Mouse (Mus musculus) CH12.LX (cell line): ENCODE measurements around the gene Klhl9. TPM values are rescaled to one million over a fixed set of nuclear protein-coding genes. Genes with fewer than 3 reads are reported as not detected.
"Not testable (repeated sequence)": the region's sequence is repeated elsewhere in the genome, so short reads cannot be mapped to it uniquely, and the experiment has no call there.

Source experiments
- DNase-seq: peaks from one replicate; pipeline ENCODE4 v3.0.0-alpha.2; 2013; ENCODE audit errors: extremely low read depth
- H3K27ac ChIP-seq: 2 replicates; pipeline ENCODE4 v1.5.1; 2012; ENCODE audit warnings: low read depth, mild to moderate bottlenecking, control low read depth, moderate library complexity; ENCODE audit not compliant: insufficient read depth
- H3K27me3 ChIP-seq: replicated peaks from 2 replicates; pipeline ENCODE3; 2012; ENCODE audit warnings: inconsistent platforms
- H3K36me3 ChIP-seq, 2 experiments: replicated peaks in 1 of 2; 2 replicates each; pipeline versions ENCODE3 to v1.6.1; 2012; ENCODE audit warnings: inconsistent platforms in 1 of 2, low read length in 1 of 2, mild to moderate bottlenecking in 1 of 2, mixed read lengths in 1 of 2, moderate library complexity in 1 of 2; ENCODE audit not compliant: control insufficient read depth in 1 of 2, insufficient read depth in 1 of 2
- H3K4me1 ChIP-seq, 2 experiments: 2 replicates each; pipeline ENCODE4 v1.6.1; 2012; ENCODE audit warnings: inconsistent platforms in 1 of 2, moderate library complexity in 1 of 2; ENCODE audit not compliant: insufficient read depth in 2 of 2, control insufficient read depth in 1 of 2
- H3K4me2 ChIP-seq: 2 replicates; pipeline ENCODE4 v1.6.1; 2012; ENCODE audit warnings: low read depth, mild to moderate bottlenecking, control low read depth; ENCODE audit not compliant: poor library complexity, insufficient read depth, severe bottlenecking
- H3K4me3 ChIP-seq, 3 experiments: fragments of 150-350 bp in 1 of 3; sonication (generic) in 1 of 3; replicated peaks in 1 of 3; 2 replicates each; pipeline versions ENCODE3 to v1.5.1; 2011 to 2012; ENCODE audit warnings: low read depth in 2 of 3, low read length in 2 of 3, mild to moderate bottlenecking in 2 of 3, moderate library complexity in 2 of 3, control low read depth in 1 of 3, improper control_type of control experiment in 1 of 3, inconsistent platforms in 1 of 3, mixed read lengths in 1 of 3; ENCODE audit not compliant: poor library complexity in 1 of 3
- H3K79me2 ChIP-seq: replicated peaks from 2 replicates; pipeline ENCODE4 v1.6.1; 2012; ENCODE audit warnings: mild to moderate bottlenecking, moderate library complexity; ENCODE audit not compliant: control insufficient read depth, poor library complexity, insufficient read depth, severe bottlenecking; ENCODE audit errors: extremely low read depth
- H3K9ac ChIP-seq: 2 replicates; pipeline ENCODE4 v1.6.1; 2012; ENCODE audit warnings: low read depth, mild to moderate bottlenecking, control low read depth, moderate library complexity; ENCODE audit not compliant: insufficient read depth
- H3K9me3 ChIP-seq: replicated peaks from 2 replicates; pipeline ENCODE3; 2012; ENCODE audit warnings: low read length, inconsistent platforms, mixed read lengths
- BHLHE40 ChIP-seq: IDR thresholded peaks from 2 replicates; pipeline ENCODE4 v1.6.1; 2011; ENCODE audit warnings: mild to moderate bottlenecking, low read depth, low read length, improper control_type of control experiment
- CTCF ChIP-seq, 2 experiments: IDR thresholded peaks in 1 of 2; conservative IDR thresholded peaks in 1 of 2; 2 replicates each; pipeline ENCODE4 v1.5.1; 2011 to 2012; ENCODE audit warnings: low read depth in 2 of 2, low read length in 2 of 2, improper control_type of control experiment in 1 of 2, inconsistent platforms in 1 of 2, mild to moderate bottlenecking in 1 of 2, moderate library complexity in 1 of 2
- ELF1 ChIP-seq: IDR thresholded peaks from 2 replicates; pipeline ENCODE4 v1.6.1; 2014; ENCODE audit warnings: low read depth, mild to moderate bottlenecking, inconsistent platforms, low read length, improper control_type of control experiment
- MEF2A ChIP-seq: IDR thresholded peaks from 2 replicates; pipeline ENCODE4 v1.6.1; 2014; ENCODE audit warnings: low read depth, mild to moderate bottlenecking, inconsistent platforms, low read length, improper control_type of control experiment, borderline replicate concordance
- MXI1 ChIP-seq: IDR thresholded peaks from 2 replicates; pipeline ENCODE4 v1.6.1; 2011; ENCODE audit warnings: mild to moderate bottlenecking, low read depth, low read length, improper control_type of control experiment
- RAD21 ChIP-seq: IDR thresholded peaks from 2 replicates; pipeline ENCODE4 v1.6.1; 2011; ENCODE audit warnings: low read depth, mild to moderate bottlenecking, low read length, improper control_type of control experiment, moderate library complexity
- SMC3 ChIP-seq: IDR thresholded peaks from 2 replicates; pipeline ENCODE4 v1.6.1; 2011; ENCODE audit warnings: low read depth, low read length, improper control_type of control experiment
- UBTF ChIP-seq: IDR thresholded peaks from 2 replicates; pipeline ENCODE4 v1.6.1; 2012; ENCODE audit warnings: low read depth, mild to moderate bottlenecking, inconsistent platforms, low read length, improper control_type of control experiment, moderate library complexity
- ZMIZ1 ChIP-seq: IDR thresholded peaks from 2 replicates; pipeline ENCODE4 v1.6.1; 2012; ENCODE audit warnings: low read depth, mild to moderate bottlenecking, inconsistent platforms, low read length, improper control_type of control experiment
- dilution Hi-C: fragments of 300-500 bp; cut with MboI; formaldehyde crosslinking; loops from 2 replicates; pipeline ENCODE4 v1.14.3; 2020; ENCODE audit warnings: low sequenced_read_pairs; ENCODE audit not compliant: extremely low pct_unique_long_range_greater_than_20kb, extremely low pct_ligation_motif_present
- in situ Hi-C: fragments of 300-500 bp; cut with MboI; formaldehyde crosslinking; loops from 3 replicates; pipeline ENCODE4 v1.14.3; 2019; ENCODE audit warnings: low sequenced_read_pairs, low pct_ligation_motif_present, low pct_unique_long_range_greater_than_20kb, mixed read lengths
- polyA plus RNA-seq: library from polyadenylated mRNA; unstranded; fragments of >175 nt; gene quantifications from 2 replicates; pipeline ENCODE4 v1.2.1, GENCODE M21; 2012; ENCODE audit warnings: low read depth; ENCODE audit not compliant: insufficient read length
- total RNA-seq, 2 experiments: library from RNA; depleted of rRNA; stranded (reverse); fragments of 300-350 nt in 1 of 2; fragments of >200 nt in 1 of 2; gene quantifications; 2 replicates each; pipeline ENCODE4 v1.2.3; 2012 to 2014

The Klhl9 gene
- total and polyA plus RNA-seq, 3 experiments, result 19.1 to 51.6 (median 40.0) TPM

- Histone ChIP-seq H3K4me2 (peak overlapping the region; percentile 56; the same call in 1 of the 2 replicates), H3K4me3 (peak overlapping the region in 1 of 3 experiments; percentile 63), H3K9ac (peak overlapping the region; percentile 60; the same call in 1 of the 2 replicates)
- DNase-seq, result peak; percentile 56
- TF ChIP-seq CTCF (conservative IDR thresholded peaks at IDR 0.05 in 1 of 2, IDR thresholded peaks at IDR 0.05 in 1 of 2; ENCODE audit: low read depth in 2 of 2, low read length in 2 of 2), result peak in 1 of 2 experiments; percentile 42; a peak in 2 of 4 replicates
- 0 out of 2 replicates have a peak, but pooled peaks have one; percentile 42 for TF ChIP-seq UBTF
- H3K36me3 ChIP-seq, H3K27ac ChIP-seq, H3K79me2 ChIP-seq, in situ Hi-C loops, dilution Hi-C loops, H3K9me3 ChIP-seq, H3K4me1 ChIP-seq, H3K27me3 ChIP-seq: not testable (repeated sequence)
These were observed 38.2 kb upstream of the Klhl9 start for GRCm38 (mm10) chr4:88760431-88760830.

DNA sequence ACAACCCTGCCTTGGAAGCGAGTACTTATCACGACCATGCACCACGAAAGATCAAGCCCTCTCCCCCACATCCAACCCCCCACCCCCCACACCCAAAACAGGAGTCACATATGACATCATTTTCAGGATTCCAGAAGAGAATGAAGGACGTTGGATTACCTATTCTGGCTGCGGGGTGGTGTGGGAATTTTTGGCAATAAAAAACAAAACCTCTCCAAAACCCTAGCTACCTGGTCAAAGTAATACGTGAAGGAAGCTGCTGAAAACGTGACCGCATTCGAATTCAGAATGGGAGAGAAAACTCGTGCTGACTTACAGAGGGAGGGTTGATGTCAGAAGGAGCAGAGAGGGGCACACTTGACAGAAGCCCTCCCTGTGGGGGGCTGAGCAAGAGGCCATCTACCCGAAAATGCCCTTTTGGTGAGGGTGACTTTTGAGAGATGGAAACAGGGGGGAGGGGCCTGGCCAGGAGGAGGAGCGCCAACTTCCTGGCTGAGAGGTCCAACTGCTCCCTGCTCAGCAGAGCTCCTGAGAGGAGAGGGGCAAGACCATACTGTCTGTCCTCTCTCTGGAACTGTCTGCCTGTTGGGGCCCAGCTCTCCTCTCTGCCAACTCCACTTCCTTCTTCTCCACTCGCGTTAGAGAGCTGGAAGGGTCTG is 37.5 kb upstream of the Klhl9 start, which contains the start of gene Gm13283:
Gene Gm13283, plus strand, starts transcription at position 510 of the 659 bp plus-strand sequence.
- H3K9ac ChIP-seq, result peak within 1 kb of the TSS; percentile 60; the same call in 1 of the 2 replicates
- peak within 1 kb of the TSS; percentile 56; the same call in 1 of the 2 replicates for H3K4me2 ChIP-seq
- H3K79me2 ChIP-seq, dilution Hi-C loops, H3K9me3 ChIP-seq, H3K27ac ChIP-seq, H3K4me1 ChIP-seq, H3K36me3 ChIP-seq, DNase-seq, H3K27me3 ChIP-seq, in situ Hi-C loops: not testable (repeated sequence)
- TF ChIP-seq ZMIZ1 (peak; percentile 32; the same call in 1 of the 2 replicates), BHLHE40 (peak; percentile 34; the same call in 1 of the 2 replicates)
- peak within 1 kb of the TSS in 1 of 3 experiments; percentile 63 for H3K4me3 ChIP-seq

DNA sequence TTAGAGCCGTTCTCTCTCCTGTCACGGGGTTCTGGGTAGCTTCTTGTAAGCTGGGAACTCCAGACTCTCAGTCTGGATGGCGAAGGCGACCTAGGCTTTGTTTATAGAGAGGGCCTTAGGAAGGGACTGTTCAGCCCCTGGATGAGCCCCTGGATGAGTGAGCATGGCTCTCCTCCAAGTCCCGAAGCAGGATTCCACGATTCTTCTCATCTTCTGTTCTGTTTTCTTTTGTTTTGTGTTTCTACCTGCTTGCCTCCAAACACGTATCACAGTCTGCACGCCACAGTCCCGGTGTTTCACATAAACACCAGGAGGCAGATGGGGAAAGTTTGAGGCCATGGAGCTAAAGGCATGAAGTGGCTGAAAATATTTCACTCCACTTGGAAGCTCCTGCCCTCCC is 36.5 kb upstream of the Klhl9 start:
- H3K9ac ChIP-seq, dilution Hi-C loops, H3K36me3 ChIP-seq, H3K4me1 ChIP-seq, DNase-seq, H3K4me3 ChIP-seq, in situ Hi-C loops, H3K9me3 ChIP-seq, H3K27ac ChIP-seq, H3K4me2 ChIP-seq, H3K79me2 ChIP-seq: not testable (repeated sequence)
- peaks cover 14% of the 10 kb centered on the region for H3K27me3 ChIP-seq

- peak; percentile 6 for TF ChIP-seq RAD21
- TF ChIP-seq CTCF (conservative IDR thresholded peaks at IDR 0.05 in 1 of 2, IDR thresholded peaks at IDR 0.05 in 1 of 2; ENCODE audit: low read depth in 2 of 2, low read length in 2 of 2), result peak; percentile 26 to 60; a peak in 2 of 4 replicates
- peak; percentile 13; the same call in 1 of the 2 replicates for TF ChIP-seq SMC3
- peak; percentile 10; the same call in 1 of the 2 replicates for TF ChIP-seq ELF1
- TF ChIP-seq MXI1, result 0 out of 2 replicates have a peak, but pooled peaks have one; percentile 28
- TF ChIP-seq MEF2A, result 0 out of 2 replicates have a peak, but pooled peaks have one; percentile 20
- H3K79me2 ChIP-seq, H3K4me2 ChIP-seq, dilution Hi-C loops, H3K36me3 ChIP-seq, H3K9me3 ChIP-seq, H3K9ac ChIP-seq, in situ Hi-C loops, H3K4me1 ChIP-seq: not testable (repeated sequence)
- DNase-seq, result peak; percentile 85
- H3K27me3 ChIP-seq, result peaks cover 14% of the 10 kb centered on the region
- peak overlapping the region in 2 of 3 experiments; percentile 25 to 63 for H3K4me3 ChIP-seq
- peak overlapping the region; percentile 53; the same call in 1 of the 2 replicates for H3K27ac ChIP-seq
These were observed 35.4 kb upstream of the Klhl9 start for GRCm38 (mm10) chr4:88757628-88758031.
